Mouse (Mus musculus) left cerebral cortex, adult 2 months (tissue): ENCODE measurements around the gene Ncam1. TPM values are rescaled to one million over a fixed set of nuclear protein-coding genes. Genes with fewer than 3 reads are reported as not detected.
A peak's percentile ranks its signal among the peaks of the same experiment; 100 is the strongest.

Experiments used
- DNase-seq, 2 experiments: peaks; one replicate each; pipeline ENCODE4 v3.0.0; 2021 to 2022; ENCODE audit warnings: low spot score in 2 of 2, mixed read lengths in 1 of 2; ENCODE audit errors: extremely low spot score in 1 of 2
- H3K27ac ChIP-seq: fragments of 200-600 bp; 2 replicates; pipeline ENCODE4 v1.8.1; 2022
- H3K4me3 ChIP-seq: fragments of 200-600 bp; 2 replicates; pipeline ENCODE4 v1.8.1; 2022
- CTCF ChIP-seq: fragments of 200-600 bp; IDR thresholded peaks from 2 replicates; pipeline ENCODE4 v1.8.1; 2022; ENCODE audit warnings: antibody characterized with exemption, mild to moderate bottlenecking, moderate library complexity
- intact Hi-C: fragments of 180-260 bp; cut with DNase I; formaldehyde crosslinking; loops from one replicate; pipeline ENCODE4 v1.15.1; 2025
- total RNA-seq, 2 experiments: library from RNA; stranded (reverse); gene quantifications; 2 replicates each; pipeline ENCODE4 v1.2.3; 2021

Gene Ncam1
- total RNA-seq, 2 experiments from 2014 or later = 270 to 291 TPM

- Histone ChIP-seq H3K27ac (peak overlapping the region; percentile 24; the same call in 1 of the 2 replicates), H3K4me3 (no peak overlapping the region)
- intact Hi-C loops = no loop called here
- DNase-seq = no peak
- TF ChIP-seq CTCF = no peak
Measured at GRCm38 (mm10) chr9:49635668-49636326, 162.9 kb downstream of the Ncam1 start.

- TF ChIP-seq CTCF = no peak
- no peak for DNase-seq
- no peak overlapping the region for H3K27ac ChIP-seq
- no peak overlapping the region for H3K4me3 ChIP-seq
- intact Hi-C loops = no loop called here
Measured at GRCm38 (mm10) chr9:49632591-49632990, 166.1 kb downstream of the Ncam1 start.

GRCm38 (mm10) chr9:49630336-49630735, 168.4 kb downstream of the Ncam1 start:
- intact Hi-C loops = no loop called here
- Histone ChIP-seq H3K4me3 (no peak overlapping the region), H3K27ac (peak overlapping the region; percentile 48)
- no peak for TF ChIP-seq CTCF
- DNase-seq = no peak

GRCm38 (mm10) chr9:49624910-49625309, 173.8 kb downstream of the Ncam1 start:
- peak overlapping the region; percentile 60; the same call in 1 of the 2 replicates for H3K27ac ChIP-seq
- H3K4me3 ChIP-seq = no peak overlapping the region
- intact Hi-C loops = loop anchor here (5.0 kb wide), 1 partner anchor 32 kb away; no protein-coding TSS in a partner anchor
- no peak for TF ChIP-seq CTCF
- DNase-seq = no peak

- H3K27ac ChIP-seq = peak overlapping the region; percentile 60
- intact Hi-C loops = loop anchor here (5.0 kb wide), 1 partner anchor 33 kb away; no protein-coding TSS in a partner anchor
- DNase-seq = no peak
Measured at GRCm38 (mm10) chr9:49623934-49624505, 174.7 kb downstream of the Ncam1 start.

GRCm38 (mm10) chr9:49622928-49623676, 175.6 kb downstream of the Ncam1 start:
- Histone ChIP-seq H3K27ac (peak overlapping the region; percentile 60), H3K4me3 (no peak overlapping the region)
- no peak for TF ChIP-seq CTCF
- intact Hi-C loops = loop anchor here (5.0 kb wide), 1 partner anchor 34 kb away; no protein-coding TSS in a partner anchor
- no peak for DNase-seq

More at GRCm38 (mm10) chr9:49623934-49624505, 174.7 kb downstream of the Ncam1 start:
- no peak for TF ChIP-seq CTCF
- no peak overlapping the region for H3K4me3 ChIP-seq

GRCm38 (mm10) chr9:49621691-49622090, 177.0 kb downstream of the Ncam1 start:
- DNase-seq = no peak
- peak overlapping the region; percentile 71 for H3K27ac ChIP-seq
- intact Hi-C loops = loop anchor here (5.0 kb wide), 1 partner anchor 36 kb away; no protein-coding TSS in a partner anchor
- no peak for TF ChIP-seq CTCF
- H3K4me3 ChIP-seq = no peak overlapping the region

- Histone ChIP-seq H3K4me3 (no peak overlapping the region), H3K27ac (peak overlapping the region; percentile 76)
- TF ChIP-seq CTCF = no peak
- intact Hi-C loops = loop anchor here (2.0 to 5.0 kb wide), 5 partner anchors 104 to 818 kb away; partner anchors contain the start of gene Ncam1
- DNase-seq = no peak
Measured at GRCm38 (mm10) chr9:49618699-49619392, 179.9 kb downstream of the Ncam1 start.

GRCm38 (mm10) chr9:49618266-49618665, 180.5 kb downstream of the Ncam1 start:
- no peak for TF ChIP-seq CTCF
- peak overlapping the region; percentile 76 for H3K27ac ChIP-seq
- no peak overlapping the region for H3K4me3 ChIP-seq
- intact Hi-C loops = loop anchor here (2.0 to 5.0 kb wide), 5 partner anchors 105 to 819 kb away; partner anchors contain the start of gene Ncam1
- no peak for DNase-seq

GRCm38 (mm10) chr9:49617216-49617615, 181.5 kb downstream of the Ncam1 start:
- 0 out of 2 replicates have a peak overlapping the region, but pooled peaks have one; percentile 16 for H3K27ac ChIP-seq
- intact Hi-C loops = loop anchor here (5.0 kb wide), 3 partner anchors 320 to 820 kb away; no protein-coding TSS in a partner anchor

GRCm38 (mm10) chr9:49612387-49612786, 186.3 kb downstream of the Ncam1 start:
- intact Hi-C loops = no loop called here
- Histone ChIP-seq H3K4me3 (no peak overlapping the region), H3K27ac (no peak overlapping the region)
- DNase-seq = no peak
- TF ChIP-seq CTCF = no peak

More at GRCm38 (mm10) chr9:49617216-49617615, 181.5 kb downstream of the Ncam1 start:
- peak in 1 of 2 experiments; percentile 57 for DNase-seq
- H3K4me3 ChIP-seq = no peak overlapping the region
- peak; percentile 83 for TF ChIP-seq CTCF
